Mouse (Mus musculus): ENCODE data around the gene Rbks. TPM values are rescaled to one million over a fixed set of nuclear protein-coding genes. Genes with fewer than 3 reads are reported as not detected.

Rbks gene
- polyA plus RNA-seq, 1 experiment from 2014 or later, result 23.4 TPM

DNA sequence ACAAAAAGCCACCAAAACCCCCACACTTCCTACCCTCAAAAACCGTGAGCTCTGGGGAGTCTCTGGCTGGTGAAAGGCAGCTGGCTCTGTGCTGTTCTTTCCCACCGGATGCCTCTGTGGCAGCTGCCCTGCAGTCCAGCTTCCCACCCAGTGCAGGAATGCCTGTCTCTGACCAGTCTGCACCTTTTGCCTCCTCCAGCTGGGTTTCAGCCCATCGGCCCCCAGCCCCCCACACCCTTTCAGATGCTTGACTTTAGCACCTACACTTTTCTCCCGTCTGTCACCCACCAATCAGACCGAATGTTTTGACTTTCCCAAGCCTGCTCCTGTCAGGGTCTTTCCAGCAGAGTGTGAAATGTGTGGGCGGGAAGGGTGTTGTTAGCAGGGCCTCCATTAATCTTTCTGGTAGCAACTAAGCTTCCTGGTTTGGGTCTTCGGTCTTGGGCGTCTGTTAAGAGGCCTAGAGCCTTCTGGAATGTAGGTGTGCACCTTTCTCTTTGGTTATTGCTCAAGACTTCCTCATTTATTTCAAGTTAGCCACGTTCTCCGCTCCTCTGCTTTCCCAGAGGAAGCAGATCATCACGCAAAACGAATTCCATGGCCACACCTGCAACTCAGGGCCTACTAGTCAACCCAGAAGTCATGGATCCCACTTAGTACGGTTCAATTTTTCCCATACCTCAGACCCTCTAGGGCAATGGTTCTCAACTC, 86.9 kb downstream of the Rbks start:
- Histone ChIP-seq H3K27me3 (ENCODE audit: insufficient read depth, low read length) (no peaks in the 10 kb centered on the region), H3K9ac (replicated peaks) (no peak overlapping the region), H3K36me3 (replicated peaks; ENCODE audit: insufficient read depth, low read length) (no peaks in the 10 kb centered on the region), H3K27ac (ENCODE audit: low read depth) (no peak overlapping the region), H3K4me3 (ENCODE audit: low read depth, low read length) (no peak overlapping the region), H3K4me2 (ENCODE audit: low read depth, low read length) (no peak overlapping the region), H3K9me3 (ENCODE audit: low read length) (no peaks in the 10 kb centered on the region), H3K4me1 (ENCODE audit: insufficient read depth) (peaks cover 12% of the 10 kb centered on the region)
- ATAC-seq, result no peak
- no peak for DNase-seq
- 66% methylated on average over 13 of the region's 13 CpGs for WGBS (ENCODE audit: insufficient replicate concordance)
- no peak for TF ChIP-seq EP300 (IDR thresholded peaks at IDR 0.05; ENCODE audit: low read depth)
- TF ChIP-seq CTCF (IDR thresholded peaks at IDR 0.05; ENCODE audit: low read depth), result no peak

DNA sequence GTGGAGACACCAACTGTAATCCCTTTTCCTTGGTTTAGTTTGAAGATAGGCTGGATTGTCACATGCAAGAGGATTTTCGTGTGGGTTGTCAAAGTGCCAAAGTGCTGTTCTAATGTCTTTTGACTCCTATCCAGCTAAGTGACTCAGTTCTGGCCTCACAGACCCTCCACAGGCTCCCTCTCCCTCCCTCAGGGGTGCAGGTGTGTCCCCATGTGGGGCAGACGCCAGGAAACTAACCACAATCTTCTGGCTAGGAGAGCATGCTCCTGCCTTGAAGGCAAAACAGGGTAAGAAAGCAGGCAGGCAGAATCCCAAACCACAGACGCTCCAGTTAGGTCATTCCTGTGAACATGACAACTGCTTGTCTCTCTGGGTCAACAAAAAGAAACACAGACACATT, 91.3 kb downstream of the Rbks start:
- H3K36me3 ChIP-seq (replicated peaks; ENCODE audit: insufficient read depth, low read length), result no peaks in the 10 kb centered on the region

DNA sequence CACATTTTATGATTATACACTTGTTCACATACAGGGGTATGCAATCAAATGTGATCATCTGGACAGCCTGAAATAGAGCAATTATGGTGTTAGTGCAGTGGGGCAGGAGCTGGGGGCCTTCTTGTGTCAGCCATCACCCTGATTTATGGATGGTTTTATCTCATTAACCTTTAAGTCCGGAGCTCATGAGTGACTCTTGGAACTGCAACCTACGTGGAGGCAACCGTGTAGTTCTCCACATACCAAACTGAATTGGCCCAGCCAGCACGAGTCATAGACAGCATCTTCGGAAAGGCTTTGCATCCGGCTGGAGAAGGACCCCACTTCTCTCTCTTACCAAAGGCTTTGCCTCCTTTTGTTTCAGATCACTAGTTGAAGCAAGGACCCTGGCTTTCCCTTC, 93.7 kb downstream of the Rbks start:
- H3K4me3 ChIP-seq (ENCODE audit: low read depth, low read length), result no peak overlapping the region
- no peak overlapping the region for H3K27ac ChIP-seq (ENCODE audit: low read depth)
- no peak overlapping the region for H3K4me2 ChIP-seq (ENCODE audit: low read depth, low read length)
- H3K27me3 ChIP-seq (ENCODE audit: insufficient read depth, low read length), result no peaks in the 10 kb centered on the region
- H3K9ac ChIP-seq (replicated peaks), result no peak overlapping the region
- no peaks in the 10 kb centered on the region for H3K36me3 ChIP-seq (replicated peaks; ENCODE audit: insufficient read depth, low read length)
- H3K9me3 ChIP-seq (ENCODE audit: low read length), result no peaks in the 10 kb centered on the region
- TF ChIP-seq CTCF (IDR thresholded peaks at IDR 0.05; ENCODE audit: low read depth) (no peak), EP300 (IDR thresholded peaks at IDR 0.05; ENCODE audit: low read depth) (no peak)
- 83% methylated on average over 6 of the region's 6 CpGs for whole genome bisulfite sequencing (ENCODE audit: insufficient replicate concordance)
- H3K4me1 ChIP-seq (ENCODE audit: insufficient read depth), result peaks cover 4% of the 10 kb centered on the region; the same call in 1 of the 2 replicates
- no peak for DNase-seq
- no peak for ATAC-seq

More for the DNA sequence above, 91.3 kb downstream of the Rbks start:
- Histone ChIP-seq H3K9me3 (ENCODE audit: low read length) (no peaks in the 10 kb centered on the region), H3K4me1 (ENCODE audit: insufficient read depth) (peaks cover 4% of the 10 kb centered on the region; the same call in 1 of the 2 replicates), H3K4me2 (ENCODE audit: low read depth, low read length) (no peak overlapping the region), H3K4me3 (ENCODE audit: low read depth, low read length) (no peak overlapping the region), H3K27ac (ENCODE audit: low read depth) (no peak overlapping the region), H3K27me3 (ENCODE audit: insufficient read depth, low read length) (no peaks in the 10 kb centered on the region), H3K9ac (replicated peaks) (no peak overlapping the region)
- DNase-seq (no peak), ATAC-seq (no peak)
- TF ChIP-seq EP300 (IDR thresholded peaks at IDR 0.05; ENCODE audit: low read depth) (no peak), CTCF (IDR thresholded peaks at IDR 0.05; ENCODE audit: low read depth) (no peak)
- WGBS (ENCODE audit: insufficient replicate concordance), result 47% methylated on average over 3 of the region's 3 CpGs

DNA sequence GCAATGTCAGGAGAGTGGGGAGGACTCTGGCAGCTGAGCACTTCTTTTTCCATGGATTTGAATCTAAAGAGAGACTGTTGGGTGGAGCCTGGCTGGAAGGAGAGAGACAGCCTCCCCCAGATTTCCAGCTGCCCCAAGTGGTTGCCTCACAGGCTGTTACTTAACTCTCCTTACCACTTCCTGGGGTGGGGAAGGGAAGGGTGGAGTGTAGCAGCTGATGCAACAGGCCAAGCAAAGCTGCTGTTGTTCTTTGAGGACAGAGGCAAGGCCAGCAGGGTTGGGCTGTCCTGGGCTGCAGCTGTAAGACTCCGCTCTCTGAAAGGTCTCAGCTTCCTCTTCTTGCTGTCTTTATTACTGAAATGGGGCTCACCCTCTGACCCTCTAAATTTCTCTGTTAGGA, 95.0 kb downstream of the Rbks start:
- Histone ChIP-seq H3K27ac (ENCODE audit: low read depth) (peak overlapping the region; percentile 83), H3K9ac (replicated peaks) (0 out of 2 replicates have a peak overlapping the region, but pooled peaks have one; percentile 8)
- peak; percentile 88 for ATAC-seq

DNA sequence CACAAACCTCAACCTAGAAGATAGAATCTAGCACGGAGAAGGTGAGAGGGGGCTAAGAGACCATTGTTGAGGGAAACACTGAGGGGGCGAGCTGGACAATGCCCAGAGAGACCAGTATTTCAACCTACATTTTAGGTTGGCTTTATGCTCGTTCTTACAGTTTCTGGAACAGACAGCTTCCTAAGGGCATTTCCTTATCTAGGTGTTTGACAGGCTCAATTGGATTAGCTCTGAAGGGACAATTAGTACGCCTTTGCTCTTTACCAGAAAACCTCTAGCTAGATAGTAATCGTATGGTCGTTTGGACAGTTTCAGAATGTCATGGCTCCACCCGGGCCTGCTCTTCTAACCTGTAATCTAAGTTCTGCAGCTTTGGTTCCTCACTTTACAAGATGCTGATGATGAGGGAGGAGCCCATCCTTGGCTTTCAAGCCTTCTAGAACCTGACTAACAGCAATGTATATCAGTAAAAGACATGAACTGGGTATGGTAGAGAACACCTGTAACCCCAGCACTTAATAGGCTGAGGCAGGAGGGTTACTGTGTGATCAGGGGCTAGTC, 96.2 kb downstream of the Rbks start:
- Histone ChIP-seq H3K27me3 (ENCODE audit: insufficient read depth, low read length) (no peaks in the 10 kb centered on the region), H3K4me2 (ENCODE audit: low read depth, low read length) (no peak overlapping the region), H3K4me1 (ENCODE audit: insufficient read depth) (peaks cover 17% of the 10 kb centered on the region), H3K9me3 (ENCODE audit: low read length) (no peaks in the 10 kb centered on the region), H3K36me3 (replicated peaks; ENCODE audit: insufficient read depth, low read length) (no peaks in the 10 kb centered on the region), H3K4me3 (ENCODE audit: low read depth, low read length) (no peak overlapping the region), H3K27ac (ENCODE audit: low read depth) (no peak overlapping the region), H3K9ac (replicated peaks) (no peak overlapping the region)
- TF ChIP-seq CTCF (IDR thresholded peaks at IDR 0.05; ENCODE audit: low read depth), result no peak
- TF ChIP-seq EP300 (IDR thresholded peaks at IDR 0.05; ENCODE audit: low read depth), result no peak
- 63% methylated on average over 7 of the region's 7 CpGs for WGBS (ENCODE audit: insufficient replicate concordance)
- DNase-seq (no peak), ATAC-seq (no peak)

More for the DNA sequence above, 95.0 kb downstream of the Rbks start:
- Histone ChIP-seq H3K27me3 (ENCODE audit: insufficient read depth, low read length) (no peaks in the 10 kb centered on the region), H3K4me1 (ENCODE audit: insufficient read depth) (peaks cover 6% of the 10 kb centered on the region), H3K9me3 (ENCODE audit: low read length) (no peaks in the 10 kb centered on the region), H3K36me3 (replicated peaks; ENCODE audit: insufficient read depth, low read length) (no peaks in the 10 kb centered on the region), H3K4me3 (ENCODE audit: low read depth, low read length) (no peak overlapping the region), H3K4me2 (ENCODE audit: low read depth, low read length) (0 out of 2 replicates have a peak overlapping the region, but pooled peaks have one; percentile 26)
- peak; percentile 64 for DNase-seq
- peak; percentile 62; the same call in 1 of the 2 replicates for TF ChIP-seq EP300 (IDR thresholded peaks at IDR 0.05; ENCODE audit: low read depth)
- TF ChIP-seq CTCF (IDR thresholded peaks at IDR 0.05; ENCODE audit: low read depth), result no peak
- 47% methylated on average over 1 of the region's 1 CpGs for WGBS (ENCODE audit: insufficient replicate concordance)

DNA sequence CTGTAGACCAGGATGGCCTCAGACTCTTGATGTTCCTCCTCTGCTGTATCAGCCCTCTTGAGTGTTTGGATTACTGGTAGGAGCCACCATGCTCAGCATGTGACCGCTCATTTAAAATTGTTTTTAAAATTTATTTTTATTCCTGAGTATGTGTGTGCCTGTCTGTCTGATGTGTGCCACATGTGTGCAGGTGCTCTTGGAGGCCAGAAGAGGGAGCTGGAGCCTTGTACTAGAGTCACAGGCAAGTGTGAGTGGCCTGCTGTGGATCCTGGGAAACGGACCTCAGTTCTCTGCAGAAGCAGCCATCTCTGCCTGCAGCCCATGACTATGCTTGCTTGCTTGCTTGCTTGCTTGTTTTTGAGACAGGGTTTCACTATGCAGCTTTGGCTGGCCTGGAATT, 98.3 kb downstream of the Rbks start:
- H3K4me3 ChIP-seq (ENCODE audit: low read depth, low read length), result no peak overlapping the region
- no peak overlapping the region for H3K27ac ChIP-seq (ENCODE audit: low read depth)
- H3K4me1 ChIP-seq (ENCODE audit: insufficient read depth), result peaks cover 16% of the 10 kb centered on the region
- DNase-seq (no peak), ATAC-seq (no peak)
- no peaks in the 10 kb centered on the region for H3K27me3 ChIP-seq (ENCODE audit: insufficient read depth, low read length)
- H3K4me2 ChIP-seq (ENCODE audit: low read depth, low read length), result no peak overlapping the region
- peak; percentile 54 for TF ChIP-seq CTCF (IDR thresholded peaks at IDR 0.05; ENCODE audit: low read depth)
- no peak for TF ChIP-seq EP300 (IDR thresholded peaks at IDR 0.05; ENCODE audit: low read depth)
- H3K9me3 ChIP-seq (ENCODE audit: low read length), result no peaks in the 10 kb centered on the region
- WGBS (ENCODE audit: insufficient replicate concordance), result 73% methylated on average over 2 of the region's 2 CpGs
- H3K36me3 ChIP-seq (replicated peaks; ENCODE audit: insufficient read depth, low read length), result no peaks in the 10 kb centered on the region
- H3K9ac ChIP-seq (replicated peaks), result no peak overlapping the region

All from liver, postnatal 0 days (tissue).